In genomic region chr12:51827958-51828650, GRCm38 (mm10) we compare ENCODE assay signal across 8 mouse cellular contexts. TPM values are rescaled to one million over a fixed set of nuclear protein-coding genes. Genes with fewer than 3 reads are reported as not detected.
DNase-seq lines count a peak whose midpoint lies in the region; ATAC-seq lines count a peak whose summit lies in the region.

No protein-coding gene starts in this region.

- H3K27ac ChIP-seq in heart, embryonic 10.5 days, result peak overlapping the region; percentile 99
- peak overlapping the region; percentile 100 for H3K27ac ChIP-seq in liver, embryonic 12.5 days

- WGBS in heart, embryonic 10.5 days, result 23% methylated on average over 6 of the region's 6 CpGs
- WGBS in liver, embryonic 12.5 days (ENCODE audit: insufficient replicate concordance), result 4% methylated on average over 6 of the region's 6 CpGs

- no peaks in the 10 kb centered on the region for H3K27me3 ChIP-seq in heart, embryonic 10.5 days (ENCODE audit: insufficient read depth, poor library complexity, severe bottlenecking)
- H3K27me3 ChIP-seq in liver, embryonic 12.5 days (replicated peaks), result no peaks in the 10 kb centered on the region

- H3K36me3 ChIP-seq in heart, embryonic 10.5 days, result peaks cover 26% of the 10 kb centered on the region
- peaks cover 46% of the 10 kb centered on the region for H3K36me3 ChIP-seq in liver, embryonic 12.5 days

- H3K4me2 ChIP-seq in liver, embryonic 12.5 days, result peak overlapping the region; percentile 71

- H3K9me3 ChIP-seq in heart, embryonic 10.5 days, result no peaks in the 10 kb centered on the region
- no peaks in the 10 kb centered on the region for H3K9me3 ChIP-seq in liver, embryonic 12.5 days (replicated peaks)

- ATAC-seq in liver, embryonic 12.5 days, result no peak

- no peak for DNase-seq in heart, embryonic 10.5 days (ENCODE audit: low spot score)
- no peak for DNase-seq in heart, postnatal 36 days
- DNase-seq in thymus, postnatal 0 days (ENCODE audit: low spot score), result peak; percentile 11
- DNase-seq in thymus, postnatal 10 days (ENCODE audit: low spot score in 2 of 2), result no peak
- DNase-seq in urinary bladder, postnatal 10 days (ENCODE audit: low spot score), result no peak
- no peak for DNase-seq in cerebellum, adult 11 months
- DNase-seq in adrenal gland, adult 18-20 months (ENCODE audit: low spot score in 2 of 2), result no peak

- intact Hi-C loops in heart, postnatal 36 days (cut with DNase I), result loop anchor here (5.0 kb wide), 1 partner anchor 174 kb away; no protein-coding TSS in a partner anchor

- peak overlapping the region; percentile 100 for H3K9ac ChIP-seq in liver, embryonic 12.5 days

- peak overlapping the region; percentile 99 for H3K4me3 ChIP-seq in heart, embryonic 10.5 days
- H3K4me3 ChIP-seq in liver, embryonic 12.5 days, result peak overlapping the region; percentile 95

- peaks cover 10% of the 10 kb centered on the region; the same call in 1 of the 2 replicates for H3K4me1 ChIP-seq in heart, embryonic 10.5 days
- peaks cover 54% of the 10 kb centered on the region for H3K4me1 ChIP-seq in liver, embryonic 12.5 days

RNA-seq across cellular contexts. Expression of gene Hectd1, which starts 1.2 kb away (rescaled TPM):
- 35.2 and 35.6 TPM in 2 replicates for polyA plus RNA-seq in heart, embryonic 10.5 days (2016; fragmentation: Nextera tagmentation; extraction: Ambion mirVana)
- total RNA-seq in heart, postnatal 36 days (2021), result 10 to 100 TPM; 83.2 to 88.7 TPM
- polyA plus RNA-seq in thymus, postnatal 0 days (2015; fragmentation: Nextera tagmentation; extraction: Ambion mirVana), result 36.7 and 50.8 TPM in 2 replicates
- polyA plus RNA-seq in liver, embryonic 12.5 days (2016; fragmentation: Nextera tagmentation; extraction: Ambion mirVana), result 48.0 and 48.4 TPM in 2 replicates
- 10 to 100 TPM; 62.6 to 84.1 TPM for total RNA-seq in adrenal gland, adult 18-20 months (2021)
